Mouse (Mus musculus) gastrocnemius, adult 2 months (tissue): ENCODE data around the gene Map4. TPM values are rescaled to one million over a fixed set of nuclear protein-coding genes. Genes with fewer than 3 reads are reported as not detected.

ENCODE experiments used
- DNase-seq: peaks from one replicate; pipeline ENCODE4 v3.0.0; 2022
- H3K27ac ChIP-seq: fragments of 200-600 bp; 2 replicates; pipeline ENCODE4 v1.8.1; 2022; ENCODE audit warnings: mild to moderate bottlenecking
- H3K4me3 ChIP-seq: fragments of 200-600 bp; 2 replicates; pipeline ENCODE4 v1.8.1; 2022; ENCODE audit warnings: mild to moderate bottlenecking, moderate library complexity
- CTCF ChIP-seq: fragments of 200-600 bp; IDR thresholded peaks from 2 replicates; pipeline ENCODE4 v1.8.1; 2022; ENCODE audit warnings: antibody characterized with exemption, mild to moderate bottlenecking, moderate library complexity
- intact Hi-C: fragments of 180-260 bp; cut with DNase I; formaldehyde crosslinking; loops from one replicate; pipeline ENCODE4 v1.15.1; 2025
- long read RNA-seq, 2 experiments: library from polyadenylated mRNA; stranded (forward); transcript quantifications; one replicate each; pipeline ENCODE4 v2.0.0; 2021
- total RNA-seq, 2 experiments: library from RNA; stranded (reverse); gene quantifications; 2 replicates each; pipeline ENCODE4 v1.2.3; 2021

Gene Map4
- total RNA-seq, result 100 to 1,000 TPM; 484 to 501 TPM
- long read RNA-seq, experiment 1, full-length matches to known transcripts, result 7 of 175 reads
- long read RNA-seq, experiment 1, partial matches to known transcripts, result 130 of 175 reads
- long read RNA-seq, experiment 1, other reads (novel, unspliced or antisense), result 38 of 175 reads
- long read RNA-seq, experiment 2, full-length matches to known transcripts, result 4 of 172 reads
- long read RNA-seq, experiment 2, partial matches to known transcripts, result 136 of 172 reads
- long read RNA-seq, experiment 2, other reads (novel, unspliced or antisense), result 32 of 172 reads

DNA sequence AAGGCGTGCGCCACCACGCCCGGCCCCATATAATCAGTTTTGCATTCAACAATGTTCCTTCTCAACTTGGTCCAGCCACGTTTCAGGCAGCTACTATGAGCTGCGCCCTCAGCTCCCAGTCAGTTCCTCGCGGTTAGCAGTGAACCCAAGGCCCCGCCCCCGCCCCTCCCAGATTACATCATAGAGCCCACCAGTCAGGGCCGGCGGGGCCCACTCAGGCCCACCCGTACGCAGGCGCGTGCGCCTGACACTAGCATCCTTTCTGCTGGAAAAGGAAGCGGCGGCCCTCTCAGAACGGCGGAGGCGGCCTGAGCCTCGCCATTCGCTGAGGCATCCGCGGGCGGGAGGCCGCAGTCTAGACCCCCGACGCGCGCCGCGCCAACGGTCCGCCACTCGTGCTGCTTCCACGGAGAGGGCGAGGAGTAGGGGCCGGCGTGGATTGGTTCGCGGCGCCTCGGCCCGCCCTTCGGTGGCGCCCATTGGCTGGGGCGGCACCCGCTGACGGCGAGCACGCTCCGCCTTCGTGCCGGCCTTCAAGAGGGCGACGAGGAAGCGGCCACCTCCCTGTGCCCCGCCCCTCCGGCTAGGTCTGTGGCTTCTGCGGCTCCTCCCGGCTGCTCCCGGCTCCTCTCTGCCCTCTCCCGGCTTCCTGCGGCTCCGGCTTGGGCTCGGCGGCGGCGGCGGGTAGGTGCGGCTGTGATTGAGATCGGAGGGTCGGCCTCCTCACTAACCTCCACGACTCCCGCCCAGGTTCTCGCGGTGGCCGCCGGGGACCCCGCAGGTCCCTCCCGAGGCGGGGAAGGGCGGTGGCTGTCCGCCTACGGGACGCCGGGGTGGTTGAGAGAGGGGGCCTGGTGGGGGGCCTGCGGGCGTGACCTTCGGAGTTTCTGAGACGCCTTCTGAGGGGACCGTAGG, at the start of gene Map4:
Gene Map4 (plus strand): TSS at position 204 of the 915 bp plus-strand sequence.
- TF ChIP-seq CTCF, result peak; percentile 68
- intact Hi-C loops, result loop anchor here (1.0 to 5.0 kb wide), 3 partner anchors 19 to 171 kb away; no protein-coding TSS in a partner anchor
- Histone ChIP-seq H3K27ac (peak within 1 kb of the TSS; percentile 99), H3K4me3 (peak within 1 kb of the TSS; percentile 96)
- DNase-seq, result peak; percentile 99

- intact Hi-C loops, result no loop called here
- Histone ChIP-seq H3K27ac (no peak overlapping the region), H3K4me3 (no peak overlapping the region)
- DNase-seq, result no peak
- no peak for TF ChIP-seq CTCF
These were observed 45.0 kb upstream of the Map4 start for GRCm38 (mm10) chr9:109886259-109886658.

- intact Hi-C loops, result no loop called here
- no peak for DNase-seq
- TF ChIP-seq CTCF, result no peak
- H3K4me3 ChIP-seq, result no peak overlapping the region
- H3K27ac ChIP-seq, result no peak overlapping the region
These were observed 43.9 kb upstream of the Map4 start for GRCm38 (mm10) chr9:109887321-109887720.

DNA sequence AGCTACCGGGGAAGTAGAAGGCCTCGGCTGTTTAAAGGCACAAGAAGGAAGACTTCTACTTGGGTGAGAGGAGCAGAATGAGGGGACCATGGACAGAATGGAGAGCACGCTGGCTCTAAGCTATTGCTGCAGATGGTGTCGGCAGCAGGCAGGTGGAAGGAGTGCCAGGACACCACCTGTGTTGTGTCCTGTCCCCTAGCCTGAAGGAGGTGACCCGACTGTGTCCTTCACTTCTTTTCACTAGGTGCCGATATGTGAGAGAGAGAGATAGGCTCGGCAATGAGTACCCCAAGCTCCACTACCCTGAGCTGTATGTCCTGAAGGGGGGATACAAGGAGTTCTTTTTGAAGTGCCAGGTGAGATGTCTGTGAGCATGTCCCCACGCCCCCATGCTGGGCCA, 39.8 kb upstream of the Map4 start:
- TF ChIP-seq CTCF, result no peak
- Histone ChIP-seq H3K27ac (no peak overlapping the region), H3K4me3 (no peak overlapping the region)
- no peak for DNase-seq
- intact Hi-C loops, result no loop called here

- peak; percentile 89 for DNase-seq
- intact Hi-C loops, result loop anchor here (2.0 kb wide), 1 partner anchor 404 kb away; no protein-coding TSS in a partner anchor
- Histone ChIP-seq H3K4me3 (no peak overlapping the region), H3K27ac (0 out of 2 replicates have a peak overlapping the region, but pooled peaks have one; percentile 1)
- peak; percentile 96 for TF ChIP-seq CTCF
These were observed 38.5 kb upstream of the Map4 start for GRCm38 (mm10) chr9:109892651-109893250.

- Histone ChIP-seq H3K4me3 (peak overlapping the region; percentile 29; the same call in 1 of the 2 replicates), H3K27ac (peak overlapping the region; percentile 93)
- intact Hi-C loops, result loop anchor here (1.0 to 5.0 kb wide), 4 partner anchors 38 to 206 kb away; no protein-coding TSS in a partner anchor
- DNase-seq, result peak; percentile 89
- peak; percentile 90 for TF ChIP-seq CTCF
These were observed 36.7 kb upstream of the Map4 start for GRCm38 (mm10) chr9:109894413-109895090.

DNA sequence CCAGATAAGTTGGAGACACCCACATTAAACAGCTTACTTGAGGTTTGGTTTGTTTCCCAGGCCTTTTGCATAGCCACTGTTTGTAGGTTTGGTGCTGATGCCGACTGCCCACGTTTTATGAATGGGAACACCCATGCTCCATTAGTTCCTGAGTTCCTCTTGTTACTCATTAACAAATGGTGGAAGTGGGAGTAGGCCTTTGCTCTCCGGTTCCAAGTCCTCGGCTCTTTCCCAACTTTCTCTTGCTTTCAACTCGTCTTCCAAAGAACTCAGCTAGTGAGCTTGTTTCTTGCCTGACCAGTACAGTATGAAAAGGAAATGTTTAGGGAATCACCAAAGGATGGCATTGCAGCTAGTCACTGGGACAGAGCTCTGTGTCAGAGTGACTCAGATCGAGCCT, 35.7 kb upstream of the Map4 start:
- DNase-seq, result peak; percentile 47
- intact Hi-C loops, result loop anchor here (1.0 to 5.0 kb wide), 3 partner anchors 37 to 205 kb away; no protein-coding TSS in a partner anchor
- no peak for TF ChIP-seq CTCF
- H3K27ac ChIP-seq, result peak overlapping the region; percentile 93
- H3K4me3 ChIP-seq, result no peak overlapping the region

DNA sequence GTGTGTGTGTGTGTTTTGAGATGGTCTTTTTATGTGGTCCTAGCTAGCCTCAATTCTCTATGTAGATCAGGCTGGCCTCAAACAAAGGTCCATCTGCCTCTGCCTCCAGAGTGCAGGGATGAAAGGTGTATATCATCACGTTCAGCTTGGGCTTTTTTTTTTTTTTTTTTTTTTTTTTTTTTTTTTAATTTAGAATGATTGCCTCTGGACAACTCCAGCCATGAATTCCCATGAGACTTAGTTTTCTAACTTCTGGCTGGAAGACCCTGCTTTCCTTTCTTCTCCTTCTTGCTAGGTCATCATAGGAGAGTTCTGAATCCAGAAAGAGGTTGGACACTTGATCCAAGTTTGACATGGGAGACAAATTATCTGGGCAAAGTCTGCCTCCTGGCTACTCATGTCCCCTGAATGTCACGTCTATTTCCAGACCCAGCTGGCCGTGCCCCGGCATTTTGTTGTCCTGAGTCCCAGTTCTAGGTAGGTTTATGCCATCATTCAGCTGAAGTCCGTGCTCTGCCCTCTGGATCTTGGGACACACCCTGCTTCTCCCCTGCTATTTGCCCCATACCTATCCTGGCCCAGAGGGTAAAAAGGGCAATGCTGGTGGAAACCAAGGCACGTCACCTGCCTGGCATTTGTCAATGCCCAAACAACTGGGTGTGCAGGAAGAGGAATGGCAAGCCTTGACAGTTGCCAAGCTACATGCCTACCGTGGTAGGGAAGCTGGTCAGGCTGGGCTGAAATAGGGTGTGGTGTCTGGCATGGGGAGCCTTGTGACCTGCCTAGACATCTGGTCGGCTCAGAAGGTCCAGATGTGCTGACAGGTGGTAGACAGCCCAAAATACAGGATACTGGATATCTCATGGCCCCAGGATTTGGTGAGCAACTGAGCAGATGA, 34.8 kb upstream of the Map4 start:
- no peak for TF ChIP-seq CTCF
- Histone ChIP-seq H3K4me3 (peak overlapping the region; percentile 11), H3K27ac (peak overlapping the region; percentile 93)
- intact Hi-C loops, result loop anchor here (5.0 kb wide), 1 partner anchor 91 kb away; no protein-coding TSS in a partner anchor
- peak; percentile 83 for DNase-seq

GRCm38 (mm10) chr9:109898027-109898426, 33.2 kb upstream of the Map4 start:
- TF ChIP-seq CTCF, result no peak
- peak; percentile 63 for DNase-seq
- Histone ChIP-seq H3K27ac (peak overlapping the region; percentile 93), H3K4me3 (no peak overlapping the region)
- intact Hi-C loops, result loop anchor here (5.0 kb wide), 1 partner anchor 89 kb away; no protein-coding TSS in a partner anchor

DNA sequence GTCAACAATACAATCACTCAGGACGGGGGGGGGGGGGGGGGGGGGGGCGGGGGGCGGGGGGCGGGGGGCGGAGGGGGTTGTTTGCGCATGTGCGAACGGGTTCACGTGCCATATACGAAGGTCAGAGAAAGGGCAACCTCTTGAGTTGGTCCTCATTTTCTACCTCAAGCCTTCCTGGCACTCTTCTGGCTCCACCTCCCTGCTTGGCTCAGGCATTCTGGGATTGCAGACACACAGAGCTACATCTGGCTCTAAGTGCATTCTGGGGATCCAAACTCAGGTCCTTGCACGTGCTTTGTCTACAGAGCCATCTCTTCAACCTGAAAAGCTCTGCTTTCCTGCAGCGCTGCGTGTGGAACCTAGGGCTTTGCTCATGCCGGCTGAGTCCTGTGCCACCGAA, 31.9 kb upstream of the Map4 start:
- H3K27ac ChIP-seq, result peak overlapping the region; percentile 78
- no peak for TF ChIP-seq CTCF
- no peak overlapping the region for H3K4me3 ChIP-seq
- intact Hi-C loops, result loop anchor here (5.0 kb wide), 1 partner anchor 88 kb away; no protein-coding TSS in a partner anchor
- DNase-seq, result no peak

DNA sequence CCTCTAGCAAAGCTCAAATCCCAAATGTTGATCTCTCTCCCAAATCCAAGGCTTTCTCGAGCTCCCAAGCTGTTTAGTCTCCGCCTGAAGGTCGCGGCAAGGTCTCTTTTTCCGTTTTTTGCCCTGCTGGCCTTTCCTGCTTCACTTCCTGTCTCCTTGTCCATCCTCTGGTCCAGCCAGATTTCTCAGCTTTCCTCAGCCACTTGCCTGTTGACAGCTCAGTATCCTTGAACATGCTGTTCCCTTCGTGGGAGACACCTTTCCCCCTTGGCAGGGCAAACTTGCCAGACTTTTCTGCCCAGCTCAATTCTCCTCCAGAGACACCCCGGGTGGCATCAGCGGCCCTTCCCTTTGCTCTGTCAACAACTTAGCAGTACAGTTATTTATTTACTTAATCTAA, 31.5 kb upstream of the Map4 start:
- TF ChIP-seq CTCF, result no peak
- H3K4me3 ChIP-seq, result no peak overlapping the region
- intact Hi-C loops, result loop anchor here (5.0 kb wide), 1 partner anchor 88 kb away; no protein-coding TSS in a partner anchor
- peak overlapping the region; percentile 78 for H3K27ac ChIP-seq
- DNase-seq, result peak; percentile 25
